Mouse (Mus musculus): Measurements from ENCODE around the gene Ptpre. TPM values are rescaled to one million over a fixed set of nuclear protein-coding genes. Genes with fewer than 3 reads are reported as not detected.
A peak's percentile ranks its signal among the peaks of the same experiment; 100 is the strongest.
"Not testable (repeated sequence)": the region's sequence is repeated elsewhere in the genome, so short reads cannot be mapped to it uniquely, and the experiment has no call there.

Ptpre gene
- polyA plus RNA-seq, 1 experiment from 2014 or later: 3.4 TPM

DNA sequence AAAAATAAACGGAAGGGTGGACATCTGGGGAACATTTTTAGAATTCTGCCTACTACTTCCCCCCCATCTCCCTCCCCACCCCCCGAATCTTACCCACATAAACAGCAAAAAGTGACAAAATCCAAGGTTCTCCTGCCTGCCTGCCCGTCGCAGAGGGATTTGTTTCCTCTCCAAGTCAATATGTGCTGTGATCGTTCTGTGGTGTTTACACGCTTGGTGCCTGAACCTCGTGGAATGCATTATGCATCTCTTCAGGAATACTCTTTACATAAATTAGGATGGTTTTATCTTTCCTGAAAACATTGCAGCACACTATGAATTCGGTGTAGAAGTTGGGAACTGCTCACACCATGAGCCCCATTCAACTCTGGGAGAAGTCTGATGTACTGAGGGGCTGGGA, 26.7 kb downstream of the Ptpre start:
- no peak overlapping the region for H3K4me3 ChIP-seq
- H3K4me1 ChIP-seq: no peaks in the 10 kb centered on the region
- 0 out of 2 replicates have a peak overlapping the region, but pooled peaks have one; percentile 20 for H3K27ac ChIP-seq (replicated peaks)
- H3K36me3 ChIP-seq: no peaks in the 10 kb centered on the region
- no peaks in the 10 kb centered on the region for H3K27me3 ChIP-seq
- H3K4me2 ChIP-seq (replicated peaks): no peak overlapping the region
- H3K9me3 ChIP-seq: no peaks in the 10 kb centered on the region
- H3K9ac ChIP-seq (replicated peaks): no peak overlapping the region
- ATAC-seq (replicated peaks): no peak; the same call in 1 of the 2 replicates
- 51% methylated on average over 8 of the region's 8 CpGs for WGBS

- WGBS: 79% methylated on average over 5 of the region's 5 CpGs
- ATAC-seq (replicated peaks): no peak
These were observed 28.7 kb downstream of the Ptpre start for GRCm38 (mm10) chr7:135566013-135566412.

DNA sequence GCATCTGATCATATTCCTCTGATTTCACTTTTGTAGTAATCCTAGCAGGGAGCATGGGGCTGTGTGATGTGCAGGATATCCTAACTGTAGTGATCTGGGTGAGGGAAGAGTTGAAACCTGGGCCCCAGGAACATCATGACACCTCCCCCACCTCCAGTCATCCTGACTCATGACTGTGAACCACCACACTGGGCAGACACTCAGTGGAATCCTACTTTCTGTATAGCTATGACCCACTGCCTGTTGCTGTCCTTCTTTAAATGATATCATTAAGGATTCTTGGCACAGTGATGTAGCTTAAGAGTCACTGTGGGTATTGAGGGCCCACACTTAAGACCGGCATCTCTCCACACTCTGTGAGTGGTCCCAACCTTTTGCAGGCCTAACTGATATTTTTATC, 30.3 kb downstream of the Ptpre start:
- 90% methylated on average over 1 of the region's 1 CpGs for WGBS
- Histone ChIP-seq H3K27me3 (no peaks in the 10 kb centered on the region), H3K9me3 (no peaks in the 10 kb centered on the region), H3K9ac (replicated peaks) (no peak overlapping the region), H3K4me3 (no peak overlapping the region), H3K4me2 (replicated peaks) (no peak overlapping the region), H3K4me1 (no peaks in the 10 kb centered on the region), H3K27ac (replicated peaks) (no peak overlapping the region), H3K36me3 (no peaks in the 10 kb centered on the region)
- ATAC-seq (replicated peaks): no peak

More at GRCm38 (mm10) chr7:135566013-135566412, 28.7 kb downstream of the Ptpre start:
- Histone ChIP-seq H3K4me3 (no peak overlapping the region), H3K27ac (replicated peaks) (no peak overlapping the region), H3K36me3 (no peaks in the 10 kb centered on the region), H3K27me3 (no peaks in the 10 kb centered on the region), H3K4me2 (replicated peaks) (no peak overlapping the region), H3K9me3 (no peaks in the 10 kb centered on the region), H3K4me1 (no peaks in the 10 kb centered on the region), H3K9ac (replicated peaks) (no peak overlapping the region)

GRCm38 (mm10) chr7:135568550-135568949, 31.3 kb downstream of the Ptpre start:
- Histone ChIP-seq H3K9me3 (no peaks in the 10 kb centered on the region), H3K4me3 (no peak overlapping the region), H3K4me2 (replicated peaks) (no peak overlapping the region), H3K4me1 (no peaks in the 10 kb centered on the region), H3K9ac (replicated peaks) (no peak overlapping the region), H3K27me3 (no peaks in the 10 kb centered on the region), H3K27ac (replicated peaks) (no peak overlapping the region), H3K36me3 (no peaks in the 10 kb centered on the region)
- ATAC-seq (replicated peaks): no peak
- 66% methylated on average over 2 of the region's 2 CpGs for WGBS

GRCm38 (mm10) chr7:135571392-135571791, 34.1 kb downstream of the Ptpre start:
- Histone ChIP-seq H3K4me1 (no peaks in the 10 kb centered on the region), H3K27ac (replicated peaks) (no peak overlapping the region), H3K4me3 (no peak overlapping the region), H3K36me3 (no peaks in the 10 kb centered on the region), H3K27me3 (no peaks in the 10 kb centered on the region), H3K4me2 (replicated peaks) (no peak overlapping the region), H3K9me3 (no peaks in the 10 kb centered on the region), H3K9ac (replicated peaks) (no peak overlapping the region)
- no peak for ATAC-seq (replicated peaks)

DNA sequence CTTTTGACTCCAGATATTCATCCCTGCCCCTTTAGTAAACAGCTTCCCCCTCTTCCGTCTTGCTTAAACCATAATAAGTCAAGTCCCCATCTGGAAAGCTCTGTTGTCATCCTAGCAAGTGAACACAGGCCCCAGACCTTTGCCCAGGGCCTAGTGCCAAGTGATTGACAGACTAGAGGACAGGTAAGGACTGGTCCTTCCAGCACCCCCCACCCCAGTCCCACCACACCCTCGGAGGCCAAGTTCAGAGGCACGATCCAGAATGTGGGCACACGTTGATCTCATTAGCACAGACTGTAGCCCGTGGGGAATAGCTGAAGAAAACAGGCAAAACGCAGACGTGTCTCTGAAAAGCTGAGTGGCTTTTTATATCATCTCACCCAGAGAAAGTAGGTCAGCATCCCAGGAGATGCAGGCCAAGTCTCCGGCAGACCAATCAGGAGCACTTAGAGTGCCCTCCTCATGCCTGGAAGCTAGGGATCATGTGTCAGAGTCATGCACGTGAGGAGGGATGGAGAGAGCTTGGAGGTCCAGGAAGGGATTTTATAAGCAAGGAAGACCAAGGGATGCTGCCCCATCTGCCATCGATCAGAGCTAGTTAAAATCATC, 34.8 kb downstream of the Ptpre start:
- Histone ChIP-seq H3K9me3 (no peaks in the 10 kb centered on the region), H3K27ac (replicated peaks) (no peak overlapping the region), H3K36me3 (no peaks in the 10 kb centered on the region), H3K4me3 (no peak overlapping the region), H3K4me1 (no peaks in the 10 kb centered on the region), H3K9ac (replicated peaks) (no peak overlapping the region), H3K4me2 (replicated peaks) (no peak overlapping the region), H3K27me3 (no peaks in the 10 kb centered on the region)
- 70% methylated on average over 10 of the region's 10 CpGs for WGBS
- ATAC-seq (replicated peaks): no peak

GRCm38 (mm10) chr7:135575319-135576069, 38.2 kb downstream of the Ptpre start:
- H3K27ac ChIP-seq (replicated peaks); H3K4me1 ChIP-seq; H3K36me3 ChIP-seq; H3K9ac ChIP-seq (replicated peaks); ATAC-seq (replicated peaks); H3K27me3 ChIP-seq; H3K4me3 ChIP-seq; H3K4me2 ChIP-seq (replicated peaks); H3K9me3 ChIP-seq: not testable (repeated sequence)
- 87% methylated on average over 7 of the region's 7 CpGs for WGBS

DNA sequence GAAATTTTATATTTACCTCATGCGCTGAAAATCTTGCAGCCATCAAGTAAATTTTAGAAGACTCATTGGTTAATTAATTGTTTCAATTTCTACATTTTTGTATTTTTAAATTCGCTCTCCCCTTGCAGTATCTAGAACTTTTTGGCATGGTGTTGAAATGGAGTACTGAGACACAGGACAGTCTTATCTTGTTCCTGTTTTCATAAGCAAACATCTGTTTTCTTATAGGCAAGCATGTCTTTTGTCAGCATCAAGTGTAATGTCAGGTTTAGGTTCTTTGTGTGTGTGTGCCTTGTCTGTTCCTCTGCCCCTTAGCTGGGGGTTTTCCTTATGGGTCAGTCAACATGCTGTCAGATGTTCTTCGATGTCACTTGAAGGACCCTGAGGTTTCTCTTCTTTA, 39.0 kb downstream of the Ptpre start:
- ATAC-seq (replicated peaks): no peak
- Histone ChIP-seq H3K36me3 (no peaks in the 10 kb centered on the region), H3K9me3 (no peaks in the 10 kb centered on the region), H3K27ac (replicated peaks) (no peak overlapping the region), H3K9ac (replicated peaks) (no peak overlapping the region), H3K4me1 (no peaks in the 10 kb centered on the region), H3K4me2 (replicated peaks) (no peak overlapping the region), H3K4me3 (no peak overlapping the region), H3K27me3 (no peaks in the 10 kb centered on the region)
- WGBS: 92% methylated on average over 3 of the region's 3 CpGs

DNA sequence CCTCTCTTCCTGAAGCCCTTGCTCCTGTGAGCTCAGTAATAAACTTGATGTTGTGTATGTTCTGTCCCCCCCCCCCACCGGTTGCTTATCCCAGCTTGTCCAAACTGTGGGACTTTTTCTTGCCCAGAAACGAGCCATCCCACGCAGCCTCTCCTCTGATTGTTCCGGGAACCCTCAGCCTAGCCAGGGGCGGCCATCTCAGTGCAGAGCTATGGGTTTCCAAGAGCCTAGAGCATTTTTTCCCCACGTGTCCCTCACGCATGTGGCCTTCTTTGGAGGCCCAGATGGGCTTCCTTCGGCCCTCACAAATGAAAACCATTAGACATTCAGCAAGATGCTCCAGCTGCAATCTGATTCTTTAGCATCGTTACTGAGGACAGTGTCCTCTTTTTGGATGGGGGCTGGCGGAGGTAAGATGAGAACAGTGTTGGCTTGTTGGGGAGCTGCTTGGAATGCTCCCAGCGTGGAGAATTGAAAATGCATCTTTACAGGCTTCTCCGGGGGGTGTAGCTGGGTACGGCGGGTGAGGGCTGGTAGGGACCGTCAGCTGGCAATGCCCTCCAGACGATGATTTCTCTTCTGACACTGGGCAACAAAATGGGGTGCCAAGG, 41.5 kb downstream of the Ptpre start:
- H3K36me3 ChIP-seq: no peaks in the 10 kb centered on the region
- H3K27ac ChIP-seq (replicated peaks): no peak overlapping the region
- H3K27me3 ChIP-seq: no peaks in the 10 kb centered on the region
- H3K4me1 ChIP-seq: no peaks in the 10 kb centered on the region
- H3K9me3 ChIP-seq: no peaks in the 10 kb centered on the region
- 81% methylated on average over 16 of the region's 16 CpGs for WGBS
- no peak overlapping the region for H3K9ac ChIP-seq (replicated peaks)
- H3K4me3 ChIP-seq: no peak overlapping the region
- no peak overlapping the region for H3K4me2 ChIP-seq (replicated peaks)
- ATAC-seq (replicated peaks): no peak

- WGBS: 86% methylated on average over 7 of the region's 7 CpGs
- Histone ChIP-seq H3K4me2 (replicated peaks) (no peak overlapping the region), H3K4me1 (no peaks in the 10 kb centered on the region), H3K9ac (replicated peaks) (no peak overlapping the region), H3K27me3 (no peaks in the 10 kb centered on the region), H3K9me3 (no peaks in the 10 kb centered on the region), H3K27ac (replicated peaks) (no peak overlapping the region), H3K4me3 (no peak overlapping the region), H3K36me3 (no peaks in the 10 kb centered on the region)
- ATAC-seq (replicated peaks): no peak
These were observed 43.2 kb downstream of the Ptpre start for GRCm38 (mm10) chr7:135580306-135581091.

GRCm38 (mm10) chr7:135581128-135581527, 43.8 kb downstream of the Ptpre start:
- H3K36me3 ChIP-seq: no peaks in the 10 kb centered on the region
- no peak overlapping the region for H3K4me2 ChIP-seq (replicated peaks)
- no peak overlapping the region for H3K4me3 ChIP-seq
- ATAC-seq (replicated peaks): no peak
- no peaks in the 10 kb centered on the region for H3K9me3 ChIP-seq
- H3K4me1 ChIP-seq: no peaks in the 10 kb centered on the region
- no peak overlapping the region for H3K27ac ChIP-seq (replicated peaks)
- 83% methylated on average over 5 of the region's 5 CpGs for WGBS
- no peaks in the 10 kb centered on the region for H3K27me3 ChIP-seq
- H3K9ac ChIP-seq (replicated peaks): no peak overlapping the region

DNA sequence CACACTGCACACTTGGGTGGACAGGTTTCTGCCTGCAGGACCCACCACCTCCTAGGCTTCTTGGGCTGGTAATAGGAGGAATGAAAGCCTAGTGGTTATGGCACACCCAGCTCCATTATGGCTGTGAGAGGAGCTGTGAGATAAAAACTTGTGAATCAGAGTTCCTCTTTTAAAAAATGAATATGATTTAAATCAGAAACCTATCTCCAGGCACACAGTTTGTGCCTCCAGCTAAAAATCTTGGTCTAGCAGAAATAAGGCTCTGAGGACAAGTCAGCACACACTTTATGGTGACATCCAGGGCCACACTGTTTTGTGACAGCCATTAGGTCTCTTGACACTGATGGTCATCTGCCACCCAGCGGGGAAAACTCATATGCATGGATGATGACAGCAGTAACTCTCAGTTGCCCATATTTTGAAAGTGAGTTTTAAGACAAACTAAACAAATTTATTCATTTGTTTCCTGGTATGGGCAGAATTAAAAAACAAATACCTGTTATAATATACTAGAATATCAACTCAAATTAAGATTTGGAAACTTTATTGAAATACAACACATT, 47.9 kb downstream of the Ptpre start:
- Histone ChIP-seq H3K9ac (replicated peaks) (no peak overlapping the region), H3K36me3 (no peaks in the 10 kb centered on the region), H3K27me3 (no peaks in the 10 kb centered on the region), H3K4me2 (replicated peaks) (no peak overlapping the region), H3K4me3 (no peak overlapping the region), H3K27ac (replicated peaks) (no peak overlapping the region), H3K9me3 (no peaks in the 10 kb centered on the region), H3K4me1 (peaks cover 3% of the 10 kb centered on the region; the same call in 1 of the 2 replicates)
- 85% methylated on average over 1 of the region's 1 CpGs for WGBS
- ATAC-seq (replicated peaks): no peak
